Mouse (Mus musculus): ENCODE data around the gene Zfp2.

DNA sequence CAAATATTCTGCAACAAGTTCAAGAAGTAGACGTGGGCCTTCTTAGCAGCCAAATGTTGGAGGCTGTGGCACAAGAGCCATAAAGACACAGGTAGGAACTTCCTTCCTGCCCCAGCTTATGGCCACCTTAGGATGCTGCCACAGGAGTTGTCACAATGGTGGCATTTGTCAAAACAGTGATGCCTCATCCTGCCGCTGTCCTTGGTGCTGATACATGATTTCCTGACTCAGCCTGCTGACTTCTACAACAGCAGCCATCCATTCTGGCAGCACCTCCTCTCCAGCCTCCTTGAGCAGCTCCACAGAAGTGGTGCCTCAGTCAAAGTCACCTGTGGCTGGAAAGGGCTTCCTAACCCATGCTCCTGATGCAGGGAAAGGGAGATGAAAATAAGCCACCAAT lies 23.5 kb downstream of the Zfp2 start:
- TF ChIP-seq ZC3H11A (IDR thresholded peaks at IDR 0.05; ENCODE audit: low read depth, low read length) (no peak), USF1 (IDR thresholded peaks at IDR 0.05; ENCODE audit: low read depth, low read length) (no peak), RCOR1 (conservative IDR thresholded peaks at IDR 0.05; ENCODE audit: low read depth, low read length) (no peak)
